ENCODE assay signal across 28 mouse cellular contexts in the genomic region with DNA sequence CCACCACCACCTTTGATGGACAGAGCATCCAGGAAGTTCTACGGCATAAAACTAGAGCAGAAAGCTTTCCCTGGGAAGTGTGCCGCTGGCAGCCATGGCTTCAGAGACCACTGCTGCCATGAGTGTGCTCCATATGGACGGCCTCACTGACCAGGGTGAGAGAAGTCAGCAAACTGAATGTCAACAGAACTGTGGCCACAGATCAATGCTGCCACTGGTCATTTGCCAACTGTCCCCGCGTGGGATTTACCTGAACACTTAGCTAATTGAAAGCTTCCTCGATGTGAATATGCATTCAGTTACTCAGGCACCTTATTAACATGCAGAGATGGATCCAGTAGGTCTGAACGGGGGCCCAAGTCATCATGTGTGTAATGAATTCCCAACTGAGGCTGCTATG.
"Had no signal": no experiment of that assay in that cellular context is flagged by ENCODE, and none has a peak within 500 bp of the region (broad histone marks: within the 10 kb centered on the region; RNA-seq: fewer than 3 reads in every experiment).

No protein-coding gene starts in this region.

- H3K4me1 ChIP-seq: embryonic facial prominence, embryonic 10.5 days; embryonic facial prominence, embryonic 12.5 days; embryonic facial prominence, embryonic 13.5 days; embryonic facial prominence, embryonic 15.5 days; forebrain, embryonic 10.5 days; forebrain, embryonic 12.5 days; forebrain, embryonic 13.5 days; forebrain, embryonic 15.5 days had no signal

- H3K4me3 ChIP-seq: embryonic facial prominence, embryonic 10.5 days; embryonic facial prominence, embryonic 12.5 days; embryonic facial prominence, embryonic 13.5 days; embryonic facial prominence, embryonic 15.5 days; erythroblast, embryonic 14.5 days; forebrain, embryonic 10.5 days; forebrain, embryonic 12.5 days; forebrain, embryonic 13.5 days; forebrain, embryonic 15.5 days; gastrocnemius, adult 2 months had no signal

- DNase-seq: cerebellum, adult 18-20 months; cerebellum, adult 2 months; cerebellum, adult 8-10 months; cerebellum, adult 9-10 months; cerebellum, adult 9-11 months; cerebellum, postnatal 10 days; cerebellum, postnatal 14 days; cerebellum, postnatal 25 days; cerebellum, postnatal 36 days; embryo, embryonic 11 days; forebrain, postnatal 0 days; gastrocnemius, adult 2 months; gastrocnemius, postnatal 10 days; gastrocnemius, postnatal 14 days; gastrocnemius, postnatal 25 days; gastrocnemius, postnatal 36 days; heart, adult 18-20 months had no signal

- H3K27ac ChIP-seq: embryonic facial prominence, embryonic 10.5 days; embryonic facial prominence, embryonic 12.5 days; embryonic facial prominence, embryonic 13.5 days; embryonic facial prominence, embryonic 15.5 days; forebrain, embryonic 10.5 days; forebrain, embryonic 12.5 days; forebrain, embryonic 13.5 days; forebrain, embryonic 15.5 days; gastrocnemius, adult 2 months had no signal

- H3K9ac ChIP-seq: embryonic facial prominence, embryonic 12.5 days; embryonic facial prominence, embryonic 13.5 days; embryonic facial prominence, embryonic 15.5 days; forebrain, embryonic 12.5 days; forebrain, embryonic 13.5 days; forebrain, embryonic 15.5 days; forebrain, postnatal 0 days had no signal

- ATAC-seq: forebrain, embryonic 13.5 days; forebrain, embryonic 14.5 days; forebrain, embryonic 15.5 days; forebrain, embryonic 16.5 days; forebrain, postnatal 0 days had no signal

- H3K27me3 ChIP-seq: embryonic facial prominence, embryonic 12.5 days; embryonic facial prominence, embryonic 13.5 days; embryonic facial prominence, embryonic 15.5 days; forebrain, embryonic 12.5 days; forebrain, embryonic 13.5 days; forebrain, embryonic 15.5 days had no signal

- H3K4me2 ChIP-seq: embryonic facial prominence, embryonic 12.5 days; embryonic facial prominence, embryonic 13.5 days; embryonic facial prominence, embryonic 15.5 days; forebrain, embryonic 12.5 days; forebrain, embryonic 13.5 days; forebrain, embryonic 15.5 days had no signal

- H3K9me3 ChIP-seq: embryonic facial prominence, embryonic 10.5 days; embryonic facial prominence, embryonic 12.5 days; embryonic facial prominence, embryonic 13.5 days; embryonic facial prominence, embryonic 15.5 days; forebrain, embryonic 10.5 days; forebrain, embryonic 12.5 days; forebrain, embryonic 13.5 days; forebrain, embryonic 15.5 days had no signal
